Mouse (Mus musculus): ENCODE results near the gene Col27a1.

Gene Col27a1

DNA sequence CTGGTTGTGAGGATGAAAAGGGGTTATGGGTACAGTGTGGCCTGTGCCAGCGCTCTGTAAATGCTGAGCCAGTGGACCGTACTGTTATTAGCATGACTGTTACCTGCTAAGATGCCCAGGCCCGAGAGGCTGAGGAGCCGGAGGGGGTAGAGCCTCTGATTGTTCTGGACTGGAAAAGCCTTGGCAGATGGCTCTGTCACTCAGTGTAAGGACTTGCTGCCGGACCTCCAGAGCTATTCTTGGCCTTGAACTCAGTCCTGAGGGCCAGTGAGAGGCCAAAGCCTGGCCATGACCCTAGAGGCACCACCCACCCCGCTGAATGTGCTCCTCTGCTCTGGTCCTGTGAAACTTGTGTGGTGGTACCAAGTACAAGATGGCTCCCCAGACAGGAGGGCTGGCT is 52.5 kb downstream of the Col27a1 start:
- DNase-seq, result no peak

DNA sequence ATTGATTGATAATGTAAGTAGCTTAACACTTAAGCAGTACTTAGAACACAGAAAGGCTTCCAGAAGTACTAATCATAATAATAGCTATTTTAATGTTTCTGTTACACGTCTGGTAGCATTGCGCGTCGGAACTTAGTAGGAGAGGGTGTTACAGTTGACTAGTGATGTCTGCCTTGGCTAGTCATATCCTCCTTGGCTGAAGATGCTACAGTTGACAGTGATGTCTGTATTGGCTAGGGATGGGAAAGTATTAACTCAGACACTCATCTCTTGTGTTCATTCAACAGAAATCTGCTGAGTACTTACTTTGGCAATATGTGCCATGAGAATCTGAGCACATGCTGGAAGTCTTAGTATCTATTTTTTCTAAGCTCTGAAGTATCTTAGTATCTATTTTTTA is 53.3 kb downstream of the Col27a1 start:
- DNase-seq, result no peak

DNA sequence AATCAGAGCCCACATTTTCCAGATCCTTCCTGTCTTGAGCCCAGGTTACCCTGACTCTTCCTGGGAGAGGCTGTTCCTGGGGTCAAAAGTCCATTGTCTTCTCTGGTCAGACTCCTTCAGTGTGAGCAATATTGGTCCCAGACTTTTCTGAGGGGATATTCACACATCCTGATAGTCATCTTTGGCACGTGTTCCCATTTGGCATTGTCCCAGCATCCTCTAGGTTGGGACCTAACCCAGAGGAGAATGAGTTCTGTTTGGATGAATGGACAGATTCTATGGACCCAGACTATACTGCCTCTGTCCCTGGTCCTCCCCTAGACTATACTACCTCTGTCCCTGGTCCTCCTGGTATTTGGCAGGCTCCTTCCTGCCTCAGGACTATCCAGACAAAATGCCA is 53.8 kb downstream of the Col27a1 start:
- no peak for DNase-seq

DNA sequence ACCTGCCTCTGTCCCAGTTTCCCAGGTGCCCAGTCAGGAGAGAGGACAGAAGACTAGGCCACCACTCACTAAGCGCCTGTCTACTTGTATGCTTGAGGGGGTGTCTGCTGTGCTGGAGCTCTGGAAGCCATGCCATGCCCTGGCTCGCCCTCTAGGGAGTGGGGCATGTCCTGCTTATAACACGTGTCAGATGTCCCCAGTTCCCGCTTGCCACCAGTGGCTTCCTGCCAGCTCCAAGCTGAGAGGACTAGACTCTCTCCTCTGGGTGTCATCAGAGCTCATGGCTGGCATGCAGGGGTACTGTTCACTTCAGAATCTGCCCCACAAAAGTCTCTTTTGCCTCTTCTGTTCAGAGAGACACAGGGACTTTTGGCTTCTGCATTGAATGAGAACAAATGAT is 55.0 kb downstream of the Col27a1 start:
- DNase-seq, result no peak

DNA sequence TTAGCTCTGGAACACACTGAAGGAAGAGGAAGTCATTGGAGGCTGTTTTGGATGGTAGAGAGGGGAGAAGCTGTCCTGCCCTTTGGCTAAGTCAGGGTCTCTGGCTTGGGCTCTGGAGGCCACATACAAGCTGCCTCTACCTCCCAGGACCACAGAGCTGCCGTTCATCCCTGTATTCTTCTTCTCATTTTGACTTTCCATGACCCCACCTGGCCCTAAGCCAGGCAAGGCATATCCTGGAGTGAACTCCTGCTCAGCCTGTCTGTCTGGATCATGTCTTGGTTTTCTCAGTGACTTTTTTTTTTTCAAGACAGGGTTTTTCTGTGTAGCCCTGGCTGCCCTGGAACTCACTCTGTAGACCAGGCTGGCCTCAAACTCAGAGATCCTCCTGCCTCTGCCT is 60.7 kb downstream of the Col27a1 start:
- DNase-seq, result no peak

DNA sequence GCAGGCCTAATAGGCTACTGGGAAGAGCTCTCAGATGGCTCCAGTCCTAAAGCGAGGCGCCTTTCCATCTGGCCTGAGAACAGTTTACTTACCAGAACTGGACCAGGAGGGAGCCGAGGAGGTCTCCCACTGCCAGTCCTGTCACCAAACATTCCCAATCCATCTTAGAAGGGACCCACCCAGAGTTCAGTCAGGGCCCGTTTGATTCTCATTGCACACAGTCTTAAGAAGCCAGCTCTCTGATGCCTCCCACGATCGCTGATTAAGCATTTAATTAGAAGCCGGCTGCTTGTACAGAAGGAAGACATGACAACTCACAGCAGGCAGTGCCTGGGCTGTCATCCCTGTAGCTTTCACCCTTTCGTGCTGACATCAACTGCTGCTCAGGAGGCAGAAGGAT is 61.4 kb downstream of the Col27a1 start:
- DNase-seq, result no peak

DNA sequence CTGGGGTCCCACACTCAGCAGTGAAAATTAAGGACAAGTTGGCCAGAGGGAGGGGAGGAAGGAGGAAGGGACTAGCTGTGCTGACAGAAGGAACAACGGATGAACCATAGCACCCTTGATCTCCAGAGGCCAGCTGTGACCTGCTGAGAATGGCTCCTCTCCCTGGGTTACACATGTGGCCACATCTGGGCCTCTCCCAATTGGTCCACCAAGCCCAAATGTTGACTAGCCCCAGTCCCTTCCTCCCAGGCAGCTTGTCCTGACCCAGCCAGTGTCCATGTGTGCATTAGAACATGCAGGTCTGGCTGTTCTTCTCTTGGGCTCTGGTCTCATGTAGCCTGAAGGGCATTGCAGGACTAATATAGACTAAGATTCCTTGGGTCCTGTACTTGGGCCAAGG is 62.8 kb downstream of the Col27a1 start:
- DNase-seq, result no peak

DNA sequence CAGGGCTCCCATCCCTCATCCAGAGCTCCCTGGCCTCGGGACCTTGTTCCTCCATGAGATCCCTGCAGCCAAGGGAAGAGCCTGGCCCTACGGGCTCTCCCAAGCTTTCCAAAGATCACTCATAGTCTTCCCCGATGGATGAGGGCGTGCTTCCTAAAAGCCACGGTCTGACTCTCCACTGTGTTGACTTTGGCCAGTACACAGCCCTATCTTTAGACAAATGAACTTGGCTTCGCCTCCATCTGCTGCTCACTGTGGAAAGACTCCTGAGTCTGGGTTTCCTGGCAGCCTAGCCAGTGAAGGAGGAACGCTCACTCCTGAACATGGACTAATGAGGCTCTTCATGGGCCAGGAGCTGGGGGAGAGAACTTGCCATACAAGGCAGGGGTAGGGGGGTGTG is 65.0 kb downstream of the Col27a1 start:
- DNase-seq, result peak; percentile 22

DNA sequence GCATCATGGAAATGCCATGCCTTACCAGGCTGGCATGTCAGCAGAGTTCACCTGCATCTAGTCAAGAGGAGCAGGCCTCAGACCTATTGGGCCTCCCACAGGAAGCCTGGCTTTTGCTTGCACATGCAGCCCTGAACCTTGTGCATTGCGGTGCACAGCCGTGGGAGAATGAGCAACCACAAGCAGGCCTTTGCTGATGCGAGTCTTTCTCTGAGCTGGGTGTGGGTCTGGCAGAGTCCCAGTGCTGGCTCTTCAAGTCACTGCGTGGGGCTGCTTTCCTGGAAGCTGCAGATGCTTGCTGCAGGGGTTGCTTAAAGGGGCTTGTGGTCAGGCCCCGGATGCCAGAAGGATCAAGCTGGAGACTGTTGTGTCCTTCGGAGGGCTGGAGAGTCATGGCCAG is 67.9 kb downstream of the Col27a1 start:
- DNase-seq, result no peak

DNA sequence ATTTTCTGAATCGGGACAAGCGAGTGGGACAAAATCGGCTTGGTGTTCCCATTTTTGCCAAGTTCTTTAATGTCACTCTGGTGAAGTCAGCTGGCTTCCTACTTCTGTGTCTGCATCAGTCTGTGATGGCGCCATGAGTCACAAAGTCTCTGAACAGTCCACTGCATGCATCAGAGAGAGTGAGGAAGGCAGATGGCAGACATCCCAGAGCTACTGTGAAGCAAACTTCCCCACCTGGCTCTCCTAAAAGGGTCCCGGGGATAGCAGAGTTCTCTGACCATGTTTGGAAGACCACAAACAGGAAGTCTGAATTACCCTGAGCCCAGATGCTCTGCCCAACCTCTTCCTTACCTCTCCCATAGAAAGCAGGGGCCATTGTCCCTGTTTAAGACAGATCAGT is 69.5 kb downstream of the Col27a1 start:
- no peak for DNase-seq

DNA sequence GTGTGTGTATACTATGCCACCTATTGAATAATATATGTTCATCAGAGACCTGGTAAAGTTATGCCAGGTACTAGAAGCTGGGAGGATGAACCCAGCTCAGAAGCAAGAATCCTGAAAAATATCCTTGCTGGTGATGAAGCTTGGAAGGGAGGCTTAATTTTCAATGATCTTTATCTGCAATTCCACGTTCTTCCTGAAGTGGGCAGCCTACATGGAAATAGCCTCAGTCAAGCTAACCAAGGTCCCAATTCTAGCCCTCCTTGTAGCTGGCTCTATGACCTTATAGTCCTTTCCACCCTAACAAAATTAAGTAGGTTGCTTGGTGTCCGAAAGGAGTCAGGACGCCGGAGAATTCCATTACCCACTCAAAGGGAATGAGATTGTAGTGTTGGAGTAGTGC is 72.2 kb downstream of the Col27a1 start:
- DNase-seq, result no peak

DNA sequence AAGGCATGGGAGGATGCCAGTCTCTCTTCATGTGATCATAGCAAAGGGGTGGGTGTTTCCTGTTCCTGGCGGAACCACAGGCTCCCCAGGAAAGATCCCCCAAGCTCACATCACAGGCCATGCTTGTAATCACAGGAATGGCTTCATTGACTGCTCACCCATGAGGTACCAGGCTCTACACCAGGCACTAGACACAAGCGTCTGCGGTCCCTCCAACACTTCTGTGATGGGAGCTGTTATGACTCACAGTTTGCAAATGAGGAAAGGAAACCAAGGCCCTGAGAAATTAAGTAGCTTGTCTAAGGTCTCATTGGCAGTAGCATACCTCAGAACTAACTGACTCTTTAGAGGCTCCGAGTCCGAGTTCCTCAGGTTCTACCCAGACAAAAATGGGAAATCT is 74.7 kb downstream of the Col27a1 start:
- no peak for DNase-seq

DNA sequence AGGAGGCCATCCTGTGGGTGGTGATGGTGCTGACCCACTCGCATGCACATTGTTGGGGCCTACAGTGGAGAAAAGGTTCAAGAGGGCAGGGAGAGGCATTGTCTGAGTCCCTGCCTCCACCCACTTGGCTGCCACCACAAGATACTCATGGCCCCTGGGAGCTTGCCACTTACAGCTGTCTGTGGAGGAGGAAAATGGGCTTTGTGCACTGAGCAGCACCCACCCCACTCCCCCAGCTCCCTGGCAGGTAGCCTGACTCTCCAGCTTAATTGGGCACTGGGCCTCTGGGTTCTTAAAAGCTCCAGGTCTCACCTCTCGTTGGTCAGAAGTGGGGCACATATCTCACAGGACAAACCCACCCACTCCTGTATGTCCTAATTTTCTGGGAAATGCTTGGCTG is 76.3 kb downstream of the Col27a1 start:
- no peak for DNase-seq

DNA sequence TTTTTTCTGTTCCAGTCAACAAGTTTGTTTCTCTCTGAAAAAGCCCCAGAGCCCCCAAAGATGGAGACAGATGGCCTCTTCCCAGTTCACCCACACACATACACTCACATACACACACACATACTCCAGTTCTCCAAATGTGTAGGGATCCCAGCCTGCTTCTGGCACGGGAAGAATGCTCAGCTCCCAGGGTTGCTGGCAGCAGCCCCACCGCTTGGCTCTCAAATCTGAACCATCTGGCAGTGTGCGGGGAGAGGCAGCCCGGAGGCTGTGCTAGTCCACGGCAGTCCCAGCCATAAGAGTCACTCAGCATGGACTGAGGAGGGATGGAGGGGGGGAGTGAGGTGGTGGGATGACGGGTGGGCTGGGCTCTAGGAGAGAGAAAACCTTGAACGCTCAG is 77.3 kb downstream of the Col27a1 start:
- DNase-seq, result peak; percentile 42

DNA sequence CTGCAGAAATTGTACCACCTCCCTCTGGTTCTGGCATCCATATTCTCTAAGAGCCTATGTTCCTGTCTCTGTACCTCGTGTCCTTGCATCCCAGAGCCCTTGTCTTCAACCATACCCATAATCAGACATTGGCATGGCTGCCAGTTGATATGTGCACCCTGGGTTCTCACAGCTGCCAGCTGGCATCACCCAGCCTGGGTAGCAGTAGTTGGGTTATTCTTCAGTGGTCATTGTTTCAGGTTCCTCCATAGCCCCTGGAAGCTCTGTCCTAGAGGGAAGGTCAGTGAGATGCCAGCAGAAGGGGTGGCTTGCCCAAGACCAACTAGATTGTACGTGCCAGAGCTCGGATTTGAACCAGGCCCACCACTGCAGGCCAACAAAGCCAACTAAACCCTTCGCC is 77.9 kb downstream of the Col27a1 start:
- DNase-seq, result no peak

DNA sequence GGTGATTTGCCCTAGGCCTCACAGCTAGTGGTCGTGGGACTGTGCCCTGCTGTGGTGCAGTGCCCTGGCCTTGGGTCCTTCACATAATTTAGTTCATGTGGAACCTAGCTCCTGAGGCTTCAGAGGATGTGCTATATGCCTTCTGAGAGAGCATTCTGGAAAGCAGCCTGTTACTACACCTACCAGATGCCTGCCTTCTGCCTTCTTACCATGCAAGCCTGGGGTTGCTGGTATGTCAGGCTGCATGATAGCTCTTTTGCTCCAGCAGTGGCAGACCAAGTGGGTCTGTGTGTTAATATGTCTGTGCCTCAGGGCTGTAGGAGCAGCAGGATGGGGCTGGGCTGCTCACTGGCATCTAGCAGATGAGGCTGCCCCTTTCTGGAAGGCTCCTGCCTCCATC is 81.8 kb downstream of the Col27a1 start:
- DNase-seq, result no peak

DNA sequence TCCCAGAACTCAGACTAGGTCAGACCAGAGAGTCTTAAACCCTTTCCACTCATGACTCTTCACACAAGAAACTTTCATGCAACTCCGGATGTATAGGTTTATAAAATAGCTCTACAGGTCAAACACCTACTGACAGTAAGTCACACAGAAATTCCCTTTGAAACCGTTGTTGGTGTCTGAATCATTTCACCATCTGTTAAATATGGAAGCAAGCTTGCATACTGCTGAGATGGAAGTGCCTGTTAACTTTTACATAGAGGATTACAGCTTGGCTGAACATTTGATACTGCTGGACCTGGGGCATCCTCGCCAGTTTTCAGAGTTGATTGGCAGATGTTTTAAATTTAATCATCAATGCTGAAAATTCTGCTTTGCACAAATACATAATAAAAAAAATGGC is 82.5 kb downstream of the Col27a1 start:
- DNase-seq, result no peak

DNA sequence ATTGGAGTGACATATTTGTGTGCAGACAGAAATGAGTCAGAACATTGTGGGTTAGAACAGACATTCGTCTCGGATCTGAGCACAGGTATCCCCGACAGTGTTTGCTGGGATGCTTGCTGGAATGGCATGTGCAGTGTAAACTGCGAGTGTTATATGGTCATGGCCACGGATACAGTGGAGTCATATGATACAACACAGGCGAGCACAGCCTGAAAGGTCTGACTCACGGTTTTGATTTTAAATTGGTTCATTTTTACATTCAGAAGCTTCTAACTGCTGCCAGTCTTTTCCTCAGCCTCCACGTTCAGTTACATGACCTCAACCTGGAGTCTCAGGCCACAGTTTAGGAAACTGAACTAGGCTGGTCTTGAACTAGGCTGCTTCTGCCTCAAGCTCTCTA is 83.1 kb downstream of the Col27a1 start:
- no peak for DNase-seq

DNA sequence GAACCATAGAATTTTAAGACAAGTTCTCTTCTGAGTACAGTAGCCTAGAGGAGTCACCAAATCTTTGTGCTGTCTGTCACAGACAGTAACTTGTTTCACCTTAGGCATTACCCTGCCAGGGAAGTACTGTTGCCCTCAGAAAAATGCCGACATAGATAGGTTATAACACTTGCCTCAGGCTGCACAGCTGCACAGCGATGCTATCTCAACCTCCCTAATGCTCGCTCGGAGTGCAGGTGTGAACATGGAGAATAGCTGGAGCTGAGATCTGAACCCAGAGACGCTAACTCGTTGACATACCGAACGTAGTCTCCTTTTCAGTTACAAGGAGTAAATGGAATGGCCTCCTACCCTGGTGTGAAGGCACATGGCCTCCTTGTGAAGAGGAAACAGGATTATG is 84.4 kb downstream of the Col27a1 start:
- DNase-seq, result no peak

DNA sequence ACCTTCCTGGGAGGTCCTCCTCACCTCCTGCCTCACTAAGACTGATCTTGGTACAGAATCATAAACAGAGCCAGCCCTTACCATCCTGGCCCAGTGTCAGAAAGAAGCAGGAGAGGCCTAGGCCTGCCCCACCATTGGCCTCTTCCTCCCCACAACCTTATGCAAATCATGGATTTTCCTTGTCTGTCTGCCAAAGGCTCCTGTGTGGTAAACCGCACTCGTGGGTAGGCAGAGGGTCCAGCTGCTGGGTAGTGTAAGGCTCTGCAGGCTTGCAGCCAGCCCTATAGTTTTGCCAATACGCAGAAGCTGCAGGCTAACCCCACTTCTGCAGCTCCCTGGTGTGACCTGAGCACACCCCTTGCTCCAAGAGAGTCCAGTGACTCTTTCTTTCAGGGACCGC is 88.8 kb downstream of the Col27a1 start:
- no peak for DNase-seq

DNA sequence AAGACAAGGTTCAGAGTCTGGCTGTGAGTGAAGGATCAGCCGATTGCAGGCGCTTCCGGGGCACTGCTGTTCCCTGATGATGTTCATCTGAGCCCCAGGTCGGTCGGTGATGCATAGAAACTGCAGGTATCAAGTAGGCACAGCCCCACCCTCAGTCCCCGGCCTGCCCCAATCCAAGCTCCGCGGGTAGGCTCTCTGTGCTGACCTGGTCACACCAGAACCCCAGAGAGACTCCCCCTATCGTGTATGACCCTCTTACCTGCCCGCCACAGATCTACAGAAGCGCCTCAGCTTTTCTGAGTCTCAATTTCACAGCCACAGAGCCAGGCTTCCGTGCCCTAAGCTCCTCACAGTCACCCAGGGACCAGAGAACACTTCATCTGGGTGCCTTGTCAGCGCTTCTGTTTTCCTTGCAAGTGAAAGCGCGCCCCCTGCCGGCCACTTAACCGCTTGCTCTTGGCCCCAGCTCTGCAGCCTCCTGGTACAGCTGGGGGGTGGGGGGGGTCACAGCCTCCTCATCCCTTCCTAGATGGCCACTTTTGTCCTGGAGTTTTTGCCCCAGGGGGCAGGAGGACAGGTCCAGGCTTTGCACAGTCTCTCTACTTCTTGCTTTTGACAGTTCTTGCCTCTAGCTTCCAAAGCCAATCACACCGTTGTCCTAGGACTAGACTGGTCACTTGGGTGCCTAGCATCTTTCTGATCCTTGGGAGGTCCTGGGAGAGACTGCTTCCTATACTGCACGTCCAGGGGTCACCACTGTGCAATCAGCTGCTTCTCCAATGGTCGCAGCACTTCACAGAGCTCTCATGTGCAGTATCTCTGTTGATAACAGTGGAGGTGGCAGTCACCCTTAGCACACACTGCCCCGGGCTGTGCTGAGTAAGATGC is 93.6 kb downstream of the Col27a1 start:
- peak; percentile 82 for DNase-seq

DNA sequence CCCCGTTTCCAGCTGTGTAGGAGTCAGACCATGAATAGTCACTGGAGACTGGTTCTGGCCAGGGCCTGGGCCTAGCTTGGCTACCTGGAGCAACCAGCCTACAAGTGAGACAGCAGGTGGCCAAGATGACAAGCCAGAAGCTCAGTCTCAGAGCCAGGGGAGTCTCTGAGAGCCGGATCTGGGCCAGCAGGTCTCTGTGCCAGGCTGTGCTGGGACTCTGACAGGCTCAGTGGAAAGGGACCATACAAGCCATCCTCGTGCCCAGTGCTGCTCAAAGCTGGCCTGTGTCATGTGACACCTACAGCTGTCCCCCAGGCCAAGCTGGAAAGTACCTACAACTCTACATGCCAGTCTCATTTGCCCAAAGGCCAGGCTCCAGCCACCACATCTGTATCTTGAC is 94.5 kb downstream of the Col27a1 start:
- no peak for DNase-seq

DNA sequence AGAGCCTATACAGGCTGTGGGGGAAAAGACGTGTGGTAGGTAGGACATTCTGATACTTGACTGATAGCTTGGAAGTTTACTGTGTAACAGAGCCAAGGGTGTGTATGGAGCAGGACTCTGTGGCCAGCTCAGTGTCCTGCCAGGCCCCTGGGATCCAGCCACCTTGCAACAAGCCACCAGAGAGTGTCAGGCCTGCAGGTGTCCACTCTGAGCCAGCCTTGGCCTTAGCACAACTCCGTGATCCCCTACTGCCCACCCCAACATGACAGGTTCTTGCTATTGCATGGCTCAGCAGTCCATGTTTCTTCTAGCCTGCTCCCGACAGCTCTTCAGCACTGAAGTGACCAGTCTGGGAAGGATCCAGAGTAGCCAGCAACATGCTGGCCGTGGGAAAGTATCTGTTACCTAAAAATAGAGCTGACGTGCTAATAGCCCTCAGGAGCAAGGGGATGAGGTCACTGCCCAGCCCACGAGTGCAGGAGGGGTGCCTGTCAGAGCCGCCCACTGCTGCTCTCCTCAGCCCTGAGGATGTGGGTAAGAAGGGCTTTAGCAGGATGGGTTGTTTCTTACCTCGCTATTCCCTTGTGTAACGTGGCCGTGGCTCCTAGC is 96.5 kb downstream of the Col27a1 start:
- no peak for DNase-seq

DNA sequence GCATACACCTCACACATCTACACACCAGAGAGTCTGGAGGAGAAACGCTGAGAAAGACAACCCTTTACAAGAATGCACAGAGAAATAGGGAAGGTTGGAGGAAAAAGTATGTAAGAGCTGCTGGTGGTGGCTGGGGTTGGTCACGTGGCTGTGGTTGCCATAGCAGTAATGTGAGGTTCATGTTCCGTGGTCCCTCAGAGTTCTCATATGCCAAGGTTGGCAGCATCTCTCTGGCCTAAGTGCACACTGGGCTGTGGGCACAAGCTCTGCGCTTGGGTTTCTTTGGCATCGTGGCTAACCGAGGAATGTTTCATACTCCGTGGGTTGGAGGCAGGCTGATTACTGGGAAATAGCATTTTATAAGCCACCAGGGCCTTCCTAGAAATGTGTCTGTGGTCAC is 97.6 kb downstream of the Col27a1 start:
- DNase-seq, result no peak

DNA sequence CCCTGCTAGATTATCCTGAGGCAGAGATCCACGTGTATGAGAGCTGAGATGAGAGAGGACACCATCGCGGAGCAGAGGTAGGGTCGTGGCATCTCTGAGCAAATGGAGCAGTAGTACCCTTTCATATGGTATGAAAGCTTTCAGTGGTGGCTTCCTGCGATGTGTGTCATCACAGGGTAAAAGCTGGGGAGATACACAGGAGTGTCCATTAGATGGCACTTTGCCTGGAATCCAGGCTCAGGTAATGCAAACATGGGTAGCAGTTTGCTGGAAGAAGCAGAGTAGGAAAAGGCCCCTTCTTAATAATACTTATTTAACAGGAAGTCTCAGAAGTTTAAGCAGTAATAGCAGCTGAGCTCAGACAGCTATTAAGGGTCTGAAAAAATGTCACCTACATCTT is 100.3 kb downstream of the Col27a1 start:
- DNase-seq, result no peak
